Mouse (Mus musculus): Measurements from ENCODE around the gene Ice2.

GRCm38 (mm10) chr9:69477824-69478222 lies 80.1 kb downstream of the Ice2 start:
- TF ChIP-seq MAFK (IDR thresholded peaks at IDR 0.05; ENCODE audit: insufficient read depth, low read depth, low read length): no peak
- TF ChIP-seq HCFC1 (IDR thresholded peaks at IDR 0.05; ENCODE audit: borderline replicate concordance, insufficient read depth, low read length): no peak
- no peak for TF ChIP-seq ZC3H11A (IDR thresholded peaks at IDR 0.05; ENCODE audit: borderline replicate concordance, low read depth, low read length)
- no peak for TF ChIP-seq ZNF384 (IDR thresholded peaks at IDR 0.05; ENCODE audit: low read depth, low read length)
- TF ChIP-seq CHD2 (IDR thresholded peaks at IDR 0.05; ENCODE audit: low read depth, low read length): no peak
